Mouse (Mus musculus): ENCODE data around the gene Amigo1. TPM values are rescaled to one million over a fixed set of nuclear protein-coding genes. Genes with fewer than 3 reads are reported as not detected.
"Not testable (repeated sequence)": the region's sequence is repeated elsewhere in the genome, so short reads cannot be mapped to it uniquely, and the experiment has no call there.

The Amigo1 gene
- polyA plus RNA-seq, 1 experiment from 2014 or later = 2.0 TPM

DNA sequence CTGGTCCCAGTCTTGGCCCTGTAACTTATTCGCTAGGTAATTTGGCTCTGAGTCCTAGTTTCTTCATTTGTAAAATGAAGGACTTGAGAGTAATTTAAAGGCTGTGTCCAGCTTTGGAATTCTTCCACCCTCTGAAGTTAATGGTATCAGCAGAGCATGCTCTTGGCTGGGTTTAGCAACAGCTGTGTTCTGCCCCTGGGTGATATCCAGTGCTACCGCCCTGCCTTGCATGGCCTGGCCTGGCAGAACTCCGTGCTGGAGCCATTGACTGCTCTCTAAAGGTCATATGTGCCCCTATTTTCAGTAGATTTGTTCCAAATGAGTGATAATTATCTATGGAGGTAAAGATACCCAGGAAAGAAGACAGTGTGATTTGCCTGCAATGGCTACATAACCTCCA, 34.5 kb downstream of the Amigo1 start:
- H3K9ac ChIP-seq = no peak overlapping the region
- no peak overlapping the region for H3K4me2 ChIP-seq
- 70% methylated on average over 3 of the region's 3 CpGs for WGBS
- H3K4me3 ChIP-seq = no peak overlapping the region
- H3K36me3 ChIP-seq = no peaks in the 10 kb centered on the region
- peaks cover 26% of the 10 kb centered on the region for H3K27me3 ChIP-seq
- ATAC-seq (ENCODE audit: borderline replicate concordance, extremely low read depth, low FRiP score, low TSS enrichment) = no peak
- no peaks in the 10 kb centered on the region for H3K9me3 ChIP-seq
- H3K27ac ChIP-seq = no peak overlapping the region
- H3K4me1 ChIP-seq = peaks cover under 1% of the 10 kb centered on the region; the same call in 1 of the 2 replicates

DNA sequence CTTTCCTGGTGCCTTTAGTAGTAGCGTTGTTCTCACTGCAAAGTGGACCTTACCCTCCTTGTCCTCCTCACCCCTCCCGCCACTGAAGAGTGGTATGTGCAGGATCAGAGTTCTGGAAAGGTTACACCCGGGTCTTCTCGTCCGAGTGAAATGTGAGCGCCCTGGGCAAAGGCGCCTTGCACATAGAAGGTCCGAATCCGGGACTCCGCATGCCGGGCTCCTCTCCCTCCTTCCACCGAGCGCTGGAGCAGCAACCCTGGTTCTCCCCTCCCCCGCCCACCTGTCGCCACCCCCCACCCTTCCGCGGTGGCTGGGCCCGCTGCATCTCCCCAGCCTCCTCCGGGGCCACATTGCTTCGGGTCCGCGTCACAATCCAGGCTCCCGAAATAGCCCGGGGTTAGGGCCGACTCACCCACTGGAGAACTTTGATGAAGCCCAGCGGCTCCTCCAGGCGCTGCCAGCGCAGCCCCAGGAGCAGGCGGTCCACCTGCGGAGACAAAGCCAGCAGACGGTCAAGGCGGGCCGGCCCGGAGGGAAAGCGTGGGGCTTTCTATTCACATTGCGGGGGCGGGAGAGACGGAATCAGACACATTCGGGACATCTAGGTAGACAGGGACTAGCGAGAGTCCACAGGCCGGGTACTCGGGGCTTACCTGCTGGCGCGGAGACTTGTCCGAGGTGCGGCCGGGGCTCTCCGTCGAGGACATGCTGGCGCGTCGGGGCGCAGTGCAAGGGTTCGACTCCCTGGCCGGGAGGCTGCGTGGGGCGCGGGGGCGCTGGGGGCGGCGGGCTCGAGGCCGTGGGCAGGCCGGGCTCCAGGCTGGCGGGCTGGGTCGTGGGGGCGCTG, 39.8 kb downstream of the Amigo1 start:
- peaks cover 17% of the 10 kb centered on the region for H3K4me1 ChIP-seq
- H3K9ac ChIP-seq = peak overlapping the region; percentile 29
- H3K9me3 ChIP-seq = no peaks in the 10 kb centered on the region
- no peaks in the 10 kb centered on the region for H3K36me3 ChIP-seq
- H3K4me2 ChIP-seq = peak overlapping the region; percentile 81
- H3K4me3 ChIP-seq = peak overlapping the region; percentile 44
- ATAC-seq (ENCODE audit: borderline replicate concordance, extremely low read depth, low FRiP score, low TSS enrichment) = peak; percentile 35
- 1% methylated on average over 62 of the region's 67 CpGs for WGBS
- H3K27ac ChIP-seq = no peak overlapping the region
- H3K27me3 ChIP-seq = peaks cover 46% of the 10 kb centered on the region

- ATAC-seq (ENCODE audit: borderline replicate concordance, extremely low read depth, low FRiP score, low TSS enrichment) = no peak
- Histone ChIP-seq H3K27me3 (peaks cover 46% of the 10 kb centered on the region), H3K9ac (peak within 1 kb of the TSS; percentile 29), H3K4me1 (peaks cover 17% of the 10 kb centered on the region), H3K36me3 (no peaks in the 10 kb centered on the region), H3K4me3 (peak within 1 kb of the TSS; percentile 44), H3K4me2 (peak within 1 kb of the TSS; percentile 81), H3K9me3 (no peaks in the 10 kb centered on the region), H3K27ac (no peak within 1 kb of the TSS)
- 4% methylated on average over 44 of the region's 44 CpGs for WGBS
These were observed 40.6 kb downstream of the Amigo1 start, which contains the start of gene Sypl2 for GRCm38 (mm10) chr3:108226558-108227350. Gene Sypl2 (minus strand): TSS chr3:108226648.

DNA sequence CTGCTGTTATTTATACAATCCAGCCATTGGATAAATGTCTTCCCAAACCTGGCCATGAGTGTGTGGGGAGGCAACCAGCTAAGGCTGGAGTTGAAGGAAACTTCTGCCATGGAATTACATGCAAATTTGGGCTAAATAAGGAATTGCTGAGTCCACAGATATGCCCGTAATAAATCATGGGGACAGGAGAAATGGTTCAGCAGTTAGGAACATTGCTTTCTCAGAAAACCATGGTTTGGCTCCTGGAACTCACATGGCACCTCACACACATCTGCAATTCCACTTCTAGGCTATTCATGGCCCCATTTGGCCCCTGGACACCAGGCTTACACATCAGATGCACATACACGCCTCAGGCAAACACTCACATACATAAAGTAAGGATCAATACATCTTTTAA, 41.4 kb downstream of the Amigo1 start:
- no peaks in the 10 kb centered on the region for H3K36me3 ChIP-seq
- H3K4me2 ChIP-seq = peak overlapping the region; percentile 81; the same call in 1 of the 2 replicates
- H3K4me3 ChIP-seq = peak overlapping the region; percentile 44; the same call in 1 of the 2 replicates
- H3K4me1 ChIP-seq = peaks cover 17% of the 10 kb centered on the region
- no peak for ATAC-seq (ENCODE audit: borderline replicate concordance, extremely low read depth, low FRiP score, low TSS enrichment)
- 84% methylated on average over 2 of the region's 2 CpGs for WGBS
- no peaks in the 10 kb centered on the region for H3K9me3 ChIP-seq
- no peak overlapping the region for H3K9ac ChIP-seq
- H3K27ac ChIP-seq = no peak overlapping the region
- peaks cover 46% of the 10 kb centered on the region for H3K27me3 ChIP-seq

GRCm38 (mm10) chr3:108231646-108232045, 45.5 kb downstream of the Amigo1 start:
- Histone ChIP-seq H3K36me3 (no peaks in the 10 kb centered on the region), H3K9ac (no peak overlapping the region), H3K4me1 (peaks cover 7% of the 10 kb centered on the region), H3K9me3 (no peaks in the 10 kb centered on the region), H3K4me2 (no peak overlapping the region), H3K27me3 (peaks cover 14% of the 10 kb centered on the region), H3K4me3 (no peak overlapping the region), H3K27ac (no peak overlapping the region)
- no peak for ATAC-seq (ENCODE audit: borderline replicate concordance, extremely low read depth, low FRiP score, low TSS enrichment)
- 57% methylated on average over 4 of the region's 4 CpGs for WGBS

GRCm38 (mm10) chr3:108237474-108238102, 51.5 kb downstream of the Amigo1 start:
- H3K36me3 ChIP-seq; H3K9ac ChIP-seq; H3K27me3 ChIP-seq; H3K4me2 ChIP-seq; H3K27ac ChIP-seq; ATAC-seq (ENCODE audit: borderline replicate concordance, extremely low read depth, low FRiP score, low TSS enrichment); H3K4me1 ChIP-seq; H3K4me3 ChIP-seq; H3K9me3 ChIP-seq: not testable (repeated sequence)
- WGBS = 80% methylated on average over 4 of the region's 4 CpGs

DNA sequence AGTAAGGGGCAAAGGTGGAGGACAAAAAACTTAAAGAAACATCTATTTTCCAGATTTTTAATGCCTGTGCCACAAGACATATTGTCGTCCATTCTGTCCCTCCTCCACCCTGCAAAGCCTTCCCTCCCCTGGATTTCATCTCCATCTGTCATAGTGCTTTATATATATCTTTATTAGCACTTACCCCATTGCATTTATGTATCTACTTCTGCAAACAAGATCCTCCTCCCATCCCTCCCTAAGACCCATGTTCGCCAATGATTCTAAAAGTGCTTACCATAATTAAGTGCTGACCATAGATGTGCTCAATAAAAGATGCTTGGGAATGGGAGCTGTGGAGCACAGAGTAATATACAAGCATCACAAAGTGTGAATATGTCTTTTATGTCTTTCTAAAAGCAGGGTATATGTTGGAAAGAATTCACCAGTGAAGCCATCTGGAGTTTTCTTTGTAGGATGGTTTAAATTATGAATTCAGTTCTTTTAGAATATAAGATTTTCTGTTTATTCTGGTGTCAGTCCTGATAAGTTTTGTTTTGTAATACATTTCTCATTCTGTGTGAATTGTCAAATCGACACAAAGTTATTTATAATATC, 55.2 kb downstream of the Amigo1 start:
- H3K27me3 ChIP-seq = no peaks in the 10 kb centered on the region
- H3K27ac ChIP-seq = no peak overlapping the region
- H3K9ac ChIP-seq = no peak overlapping the region
- no peaks in the 10 kb centered on the region for H3K9me3 ChIP-seq
- no peak overlapping the region for H3K4me3 ChIP-seq
- no peaks in the 10 kb centered on the region for H3K36me3 ChIP-seq
- H3K4me1 ChIP-seq = no peaks in the 10 kb centered on the region
- H3K4me2 ChIP-seq = no peak overlapping the region
- 81% methylated on average over 3 of the region's 3 CpGs for WGBS
- ATAC-seq (ENCODE audit: borderline replicate concordance, extremely low read depth, low FRiP score, low TSS enrichment) = no peak

Other genes with a start within 250 kb of the Amigo1 start
- gene Gstm6, start 242.6 kb upstream of the Amigo1 start, polyA plus RNA-seq (2015; fragmentation: Nextera tagmentation; extraction: Ambion mirVana) = 3.2 and 4.9 TPM in 2 replicates
- gene Gstm3, start 217.1 kb upstream of the Amigo1 start, polyA plus RNA-seq (2015; fragmentation: Nextera tagmentation; extraction: Ambion mirVana) = 0.13 and 0.22 TPM in 2 replicates
- gene Gstm2, start 199.9 kb upstream of the Amigo1 start, polyA plus RNA-seq (2015; fragmentation: Nextera tagmentation; extraction: Ambion mirVana) = 138 and 145 TPM in 2 replicates
- 62.7 and 66.4 TPM in 2 replicates for gene Gstm1, start 168.4 kb upstream of the Amigo1 start, polyA plus RNA-seq (2015; fragmentation: Nextera tagmentation; extraction: Ambion mirVana)
- gene Gstm4, start 141.4 kb upstream of the Amigo1 start, polyA plus RNA-seq (2015; fragmentation: Nextera tagmentation; extraction: Ambion mirVana) = 16.7 TPM in 2 replicates
- 38.1 and 38.4 TPM in 2 replicates for gene Ampd2, start 99.7 kb upstream of the Amigo1 start, polyA plus RNA-seq (2015; fragmentation: Nextera tagmentation; extraction: Ambion mirVana)
- 0.48 and 0.96 TPM in 2 replicates for gene Gnat2, start 93.5 kb upstream of the Amigo1 start, polyA plus RNA-seq (2015; fragmentation: Nextera tagmentation; extraction: Ambion mirVana)
- 162 and 165 TPM in 2 replicates for gene Gnai3, start 40.2 kb upstream of the Amigo1 start, polyA plus RNA-seq (2015; fragmentation: Nextera tagmentation; extraction: Ambion mirVana)
- gene Gpr61, start 31.5 kb upstream of the Amigo1 start, polyA plus RNA-seq (2015; fragmentation: Nextera tagmentation; extraction: Ambion mirVana) = 0.07 TPM in 1 of 2 replicates, not detected in the other
- 2.6 and 3.4 TPM in 2 replicates for gene Cyb561d1, start 14.9 kb downstream of the Amigo1 start, polyA plus RNA-seq (2015; fragmentation: Nextera tagmentation; extraction: Ambion mirVana)
- gene Atxn7l2, start 24.6 kb downstream of the Amigo1 start, polyA plus RNA-seq (2015; fragmentation: Nextera tagmentation; extraction: Ambion mirVana) = 14.5 TPM in 2 replicates
- 0.42 and 0.54 TPM in 2 replicates for gene Sypl2, start 40.3 kb downstream of the Amigo1 start, polyA plus RNA-seq (2015; fragmentation: Nextera tagmentation; extraction: Ambion mirVana)
- gene Psma5, start 70.6 kb downstream of the Amigo1 start, polyA plus RNA-seq (2015; fragmentation: Nextera tagmentation; extraction: Ambion mirVana) = 289 and 312 TPM in 2 replicates
- gene Sort1, start 97.7 kb downstream of the Amigo1 start, polyA plus RNA-seq (2015; fragmentation: Nextera tagmentation; extraction: Ambion mirVana) = 24.8 and 28.0 TPM in 2 replicates
- 2.8 and 9.3 TPM in 2 replicates for gene Mybphl, start 178.6 kb downstream of the Amigo1 start, polyA plus RNA-seq (2015; fragmentation: Nextera tagmentation; extraction: Ambion mirVana)
- 79.8 and 81.5 TPM in 2 replicates for gene Psrc1, start 197.5 kb downstream of the Amigo1 start, polyA plus RNA-seq (2015; fragmentation: Nextera tagmentation; extraction: Ambion mirVana)
- gene Celsr2, start 229.2 kb downstream of the Amigo1 start, polyA plus RNA-seq (2015; fragmentation: Nextera tagmentation; extraction: Ambion mirVana) = 7.5 and 8.5 TPM in 2 replicates